Mouse (Mus musculus) B cell, adult 2 months (primary cell): Measurements from ENCODE around the gene Fgfr2.
A peak's percentile ranks its signal among the peaks of the same experiment; 100 is the strongest.

Source experiments
- DNase-seq, 2 experiments: peaks; one replicate each; pipeline ENCODE4 v3.0.0; 2022

The Fgfr2 gene

DNA sequence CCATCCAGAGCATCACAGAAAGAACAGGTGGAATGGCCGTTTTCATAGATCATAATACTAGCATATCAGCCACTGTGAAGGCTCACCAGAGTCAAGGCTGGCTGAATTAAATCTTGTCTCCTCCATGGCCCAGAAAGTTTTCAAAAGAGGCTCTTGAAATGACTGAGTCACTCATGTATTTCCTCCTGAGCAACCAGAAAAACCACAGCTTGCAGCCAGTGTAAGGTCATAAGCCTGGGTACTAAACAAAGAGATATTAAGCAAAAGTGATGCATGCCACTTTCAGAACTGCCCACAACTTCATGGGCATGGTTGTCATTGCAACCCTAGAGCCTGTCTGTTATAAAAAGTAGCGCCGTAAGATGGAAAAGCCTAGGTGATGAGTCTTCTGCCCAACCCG, 694.8 kb downstream of the Fgfr2 start:
- no peak for DNase-seq

- no peak for DNase-seq
Measured at GRCm38 (mm10) chr7:132426069-132426468, 697.1 kb downstream of the Fgfr2 start.

DNA sequence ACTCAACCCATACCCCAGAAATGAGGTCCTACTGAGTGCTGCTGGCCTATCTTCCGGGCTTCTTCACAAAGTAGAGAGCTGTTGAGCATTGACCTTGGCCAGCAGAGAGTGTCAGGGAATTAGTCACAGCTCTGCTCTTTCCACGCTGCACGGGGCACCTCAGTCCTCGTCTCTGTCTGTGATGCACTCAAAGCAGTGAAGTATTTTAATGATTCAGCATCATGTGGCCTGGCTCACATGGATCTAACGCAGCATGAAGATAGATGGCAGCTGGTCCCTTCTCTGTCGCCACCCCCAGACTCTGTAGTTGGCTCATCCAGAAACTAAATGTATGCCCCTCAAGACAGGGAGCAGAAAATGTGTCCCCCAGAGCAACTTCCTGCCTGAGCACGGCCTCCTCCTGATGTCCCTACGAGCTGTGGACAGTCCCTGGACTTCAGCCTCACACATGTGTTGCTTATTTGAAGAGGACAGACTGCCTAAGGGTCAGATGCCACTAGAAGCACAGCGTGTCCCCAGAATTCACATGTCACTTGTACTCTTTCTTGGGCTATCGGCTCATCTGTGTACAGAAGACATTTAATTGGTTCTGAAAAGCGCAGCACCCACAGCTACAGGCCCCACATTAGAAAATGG, 697.7 kb downstream of the Fgfr2 start:
- no peak for DNase-seq

DNA sequence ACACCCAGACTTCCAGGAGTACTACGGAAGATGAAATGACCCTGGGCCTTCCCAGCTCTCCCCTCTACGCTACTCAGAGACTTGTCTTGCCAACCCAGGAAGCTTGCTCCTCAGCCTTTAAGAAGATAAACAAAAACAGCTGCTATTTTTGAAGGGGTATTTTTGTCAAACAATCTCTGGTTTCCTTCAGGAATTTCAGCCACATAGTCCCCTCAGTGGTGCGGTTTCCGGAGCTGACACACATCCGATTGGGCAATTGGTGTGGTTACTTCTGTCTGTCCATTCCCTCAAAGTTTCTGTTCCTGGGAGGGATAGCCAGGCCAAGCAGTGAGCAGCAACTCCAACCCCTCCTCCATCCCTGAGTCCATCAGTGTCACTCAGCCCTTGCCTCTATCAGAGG, 699.6 kb downstream of the Fgfr2 start:
- no peak for DNase-seq

DNA sequence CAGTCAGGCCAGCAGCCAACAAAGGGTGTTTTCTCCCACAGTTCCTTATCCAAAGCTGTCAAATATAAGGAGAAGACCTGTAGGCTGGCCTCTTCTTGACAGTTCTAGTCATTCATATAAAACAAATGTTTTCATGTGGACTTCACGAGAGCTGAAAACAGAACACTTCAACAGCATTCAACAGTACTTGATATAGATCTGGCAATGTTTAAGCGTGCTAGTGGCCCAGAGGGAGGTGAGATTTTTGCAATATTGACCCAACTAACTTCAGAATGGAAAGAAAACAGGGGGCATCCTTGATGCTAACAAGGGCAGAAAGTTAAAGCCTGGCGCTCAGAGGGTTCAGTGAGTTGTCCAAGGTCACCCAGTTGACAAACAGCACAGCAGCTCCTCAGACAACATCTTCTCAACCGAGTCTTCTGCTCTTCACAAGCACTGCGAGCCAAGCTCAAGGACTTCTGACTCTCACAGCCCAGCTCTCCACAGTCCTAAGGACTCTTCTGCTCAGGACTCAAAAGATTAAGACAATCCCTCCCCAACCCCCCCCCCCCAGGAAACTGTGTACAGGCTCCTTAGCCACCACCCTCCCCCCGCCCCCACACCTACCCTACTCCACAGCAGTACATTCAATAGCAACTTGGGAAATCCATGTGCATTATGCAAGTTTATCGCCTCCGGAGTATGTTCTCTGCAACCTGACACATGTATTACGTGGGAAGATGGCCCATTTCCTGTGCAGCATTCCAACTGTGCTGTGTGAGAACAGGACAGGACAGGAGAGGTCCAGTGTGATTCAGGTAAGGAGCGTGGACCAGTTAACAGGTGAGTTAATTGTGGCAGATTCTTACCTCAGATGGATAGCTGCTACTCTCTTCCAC, 703.5 kb downstream of the Fgfr2 start:
- no peak for DNase-seq

DNA sequence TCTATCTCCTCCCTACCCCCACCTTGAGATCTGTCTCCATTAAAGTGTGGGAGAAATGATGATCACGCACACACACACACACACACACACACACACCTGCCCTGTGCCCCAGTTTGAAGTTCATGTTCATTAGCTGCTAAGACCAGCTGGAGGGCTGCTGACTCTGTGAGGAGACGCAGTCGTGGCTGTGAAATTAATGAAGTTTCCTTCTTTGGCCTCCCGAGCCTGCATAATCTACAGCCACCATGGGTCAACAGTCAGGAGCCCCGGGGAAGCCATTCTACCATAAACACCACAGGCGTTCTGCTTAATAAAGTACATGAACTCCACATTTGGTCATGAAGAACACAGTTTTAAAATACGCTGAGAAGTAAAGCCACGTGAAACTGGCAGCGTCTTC, 706.3 kb downstream of the Fgfr2 start:
- no peak for DNase-seq

DNA sequence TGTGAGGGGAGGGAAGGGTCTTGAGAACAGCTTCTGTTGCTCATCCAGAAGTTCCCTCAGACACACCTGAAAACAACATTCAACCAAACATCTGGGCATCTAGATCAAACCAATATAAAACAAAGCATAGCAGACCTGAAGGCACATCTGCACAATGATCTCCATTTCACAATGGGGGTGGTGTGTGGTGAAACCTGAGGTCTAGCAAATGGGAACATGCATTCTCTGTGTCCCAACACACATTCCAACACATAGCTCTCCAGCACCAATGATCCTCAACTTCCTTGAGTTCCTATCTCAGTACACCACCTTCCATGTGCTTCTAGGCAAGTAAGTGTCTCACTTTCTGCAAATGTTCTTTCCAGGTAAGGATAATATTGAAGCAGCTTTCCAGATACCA, 707.3 kb downstream of the Fgfr2 start:
- no peak for DNase-seq

- DNase-seq = no peak
Measured at GRCm38 (mm10) chr7:132412520-132412919, 710.6 kb downstream of the Fgfr2 start.

DNA sequence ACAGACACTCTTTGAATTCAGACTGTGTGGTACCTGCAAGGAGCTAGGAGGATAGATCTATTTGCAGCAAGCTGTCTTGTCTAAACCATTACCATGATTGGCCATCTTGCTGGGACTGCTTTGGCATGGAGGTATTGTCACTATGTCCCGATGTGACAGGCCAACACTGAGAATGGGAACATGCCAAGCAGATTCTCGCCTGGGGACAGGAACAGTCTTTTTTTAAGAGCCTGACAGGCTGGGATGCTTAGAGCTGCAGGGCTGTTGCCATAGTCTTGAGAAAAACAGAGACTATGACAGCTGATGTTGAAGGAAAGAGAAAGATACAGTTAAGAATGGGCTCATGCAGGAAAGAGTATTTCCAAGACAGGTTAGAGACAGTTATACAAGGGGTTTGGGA, 711.4 kb downstream of the Fgfr2 start:
- no peak for DNase-seq

GRCm38 (mm10) chr7:132410958-132411357, 712.2 kb downstream of the Fgfr2 start:
- no peak for DNase-seq

DNA sequence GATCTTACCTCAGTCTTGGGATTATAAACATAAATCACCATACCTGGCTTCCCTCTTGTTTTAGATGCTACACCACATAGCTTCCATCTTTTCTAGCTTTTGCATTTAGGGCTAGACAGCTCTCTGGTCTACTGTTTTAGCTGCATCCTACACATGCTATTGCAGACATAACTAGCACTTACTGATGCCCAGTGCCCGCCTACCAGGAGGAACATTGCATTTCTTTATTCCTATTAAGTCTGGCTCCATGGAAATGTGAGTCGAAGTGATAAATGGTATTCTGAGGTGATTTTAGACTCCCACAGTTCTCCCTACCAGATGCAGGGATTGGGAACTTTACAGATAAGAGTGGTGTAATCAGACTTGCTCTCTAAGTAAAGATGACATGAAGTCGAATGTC, 713.3 kb downstream of the Fgfr2 start:
- DNase-seq = no peak

DNA sequence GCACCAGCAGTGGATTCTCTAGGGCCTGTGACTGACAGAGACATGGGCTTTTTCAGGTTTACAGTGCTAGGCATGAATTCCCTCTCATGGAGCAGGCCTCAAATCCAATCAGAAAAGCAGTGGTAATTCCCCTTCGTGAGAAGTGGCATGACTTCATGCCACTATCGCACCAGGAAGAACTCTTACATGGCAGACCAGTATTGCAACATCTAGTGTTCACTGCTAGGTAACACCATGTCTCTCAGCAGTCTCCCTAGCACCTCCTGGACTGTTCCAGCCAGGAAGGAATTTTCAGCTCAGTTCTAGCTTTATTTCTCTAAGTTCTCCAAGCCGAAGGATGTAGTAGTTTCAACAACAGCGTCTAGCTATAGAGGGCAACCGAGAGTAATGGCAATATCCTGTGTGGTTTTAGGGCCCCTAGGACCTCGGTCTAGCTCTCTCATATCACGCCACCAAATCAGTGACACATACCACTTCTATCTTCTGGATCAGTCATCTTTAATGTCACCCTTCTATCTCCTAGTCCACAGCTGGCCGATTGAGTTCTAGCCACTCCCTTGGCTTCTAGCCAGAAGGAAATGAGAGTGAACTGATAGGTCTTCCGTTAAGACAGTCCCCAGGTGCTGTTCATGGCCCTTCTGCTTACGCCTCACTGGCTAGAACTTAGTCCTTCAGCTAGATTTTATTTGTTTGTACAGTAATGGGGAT, 720.6 kb downstream of the Fgfr2 start:
- DNase-seq = peak; percentile 63 to 65

GRCm38 (mm10) chr7:132398487-132398886, 724.7 kb downstream of the Fgfr2 start:
- DNase-seq = no peak

DNA sequence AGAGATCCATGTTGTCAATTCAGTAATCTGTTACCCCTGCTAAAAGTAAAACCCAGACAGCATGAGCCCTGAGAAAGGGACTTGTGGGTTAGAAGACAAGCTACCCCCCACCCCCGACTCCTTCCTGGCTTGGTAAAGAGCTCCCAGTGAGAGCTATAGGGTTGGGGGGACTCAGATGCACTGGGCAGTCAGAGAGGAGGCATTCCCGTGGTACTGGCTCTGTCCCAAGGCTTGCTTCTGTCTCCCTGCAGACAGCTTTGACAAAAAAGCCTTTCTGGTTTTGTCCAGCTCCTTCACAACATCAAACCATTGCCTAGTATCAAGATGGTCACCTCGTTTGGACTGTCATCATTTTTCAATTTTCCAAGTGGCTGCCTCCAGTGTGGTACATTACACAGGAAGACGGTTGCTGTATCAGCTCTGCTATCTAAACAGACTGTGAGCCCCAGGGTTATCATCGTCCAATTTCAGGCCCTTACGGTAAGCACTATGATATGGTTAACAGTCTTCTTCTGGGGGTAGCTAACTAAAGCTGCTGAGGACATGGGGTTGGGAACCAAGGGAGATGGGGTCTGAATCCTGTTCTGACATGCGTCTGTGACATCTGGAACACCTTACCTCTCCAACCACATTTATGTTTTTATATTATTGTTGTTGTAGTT, 726.4 kb downstream of the Fgfr2 start:
- no peak for DNase-seq

DNA sequence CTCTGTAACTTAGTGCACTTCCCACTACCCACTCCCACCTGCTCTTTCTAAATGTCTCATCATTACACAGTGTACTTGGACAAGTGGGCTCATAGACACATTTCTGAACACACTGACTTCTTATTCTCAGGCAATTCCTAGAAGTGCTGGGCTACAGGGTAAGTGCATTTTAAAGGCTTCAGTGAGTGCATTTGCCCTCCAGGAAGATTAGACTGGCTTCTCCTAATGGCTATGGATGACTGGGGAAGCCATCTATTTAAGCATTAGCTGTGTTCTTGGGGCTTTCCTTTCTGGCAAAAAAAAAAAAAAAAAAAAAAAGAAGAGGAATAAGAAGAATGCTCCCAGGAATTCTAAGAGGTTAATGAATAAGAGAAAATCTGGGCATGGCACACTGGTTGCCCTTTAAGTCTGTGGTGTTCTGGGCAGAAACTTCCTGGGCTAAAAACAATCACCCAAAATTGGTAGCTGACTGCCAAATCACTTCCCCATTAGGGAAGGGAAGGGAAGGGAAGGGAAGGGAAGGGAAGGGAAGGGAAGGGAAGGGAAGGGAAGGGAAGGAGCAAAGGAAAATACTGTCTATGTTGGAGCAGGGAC, 729.5 kb downstream of the Fgfr2 start:
- DNase-seq = no peak

- DNase-seq = no peak
Measured at GRCm38 (mm10) chr7:132393014-132393406, 730.1 kb downstream of the Fgfr2 start.

DNA sequence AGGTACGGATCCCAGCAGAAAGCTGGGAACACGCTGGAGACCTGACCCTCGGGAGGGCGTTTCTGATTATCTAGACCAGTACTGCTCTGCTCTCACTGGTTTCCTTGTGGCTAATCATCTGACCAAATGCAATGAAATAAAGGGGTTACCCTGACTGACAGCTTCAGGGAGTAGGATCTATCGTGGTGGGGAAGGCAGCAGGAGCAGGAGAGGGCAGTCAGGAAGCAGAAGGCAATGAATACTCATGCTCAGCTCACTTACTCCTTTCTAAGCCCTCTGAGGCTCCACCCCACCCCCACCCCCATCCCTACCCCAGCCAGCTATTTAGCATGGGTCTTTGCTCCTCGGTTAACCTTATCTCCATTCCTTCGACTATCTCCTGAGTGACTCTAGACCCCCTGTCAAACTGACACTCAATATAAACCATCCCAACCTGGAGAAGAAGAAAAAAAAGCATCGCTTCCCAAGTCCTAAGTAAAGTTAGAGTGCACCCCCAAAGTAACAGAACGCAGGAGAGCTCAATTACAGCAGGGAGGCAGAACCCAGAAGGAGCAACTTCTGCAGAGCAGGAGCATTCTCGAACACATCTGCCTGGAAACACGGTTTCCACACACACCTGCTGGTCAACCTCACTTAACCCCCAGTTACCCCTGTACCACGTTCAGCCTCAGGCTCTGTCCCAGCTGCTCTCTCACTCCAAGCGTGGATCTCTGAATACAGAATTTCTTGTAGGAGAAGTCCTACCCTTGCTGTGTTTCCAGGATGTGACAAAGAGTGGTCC, 730.7 kb downstream of the Fgfr2 start:
- no peak for DNase-seq

GRCm38 (mm10) chr7:132389473-132389872, 733.7 kb downstream of the Fgfr2 start:
- DNase-seq = peak; percentile 47

- no peak for DNase-seq
Measured at GRCm38 (mm10) chr7:132387507-132387906, 735.6 kb downstream of the Fgfr2 start.

GRCm38 (mm10) chr7:132386316-132386715, 736.8 kb downstream of the Fgfr2 start:
- no peak for DNase-seq

- DNase-seq = no peak
Measured at GRCm38 (mm10) chr7:132385456-132386130, 737.6 kb downstream of the Fgfr2 start.
